Mouse (Mus musculus): ENCODE measurements at regions not wholly inside any gene's neighbourhood (a gene's known extent, or its start where the extent isn't known, plus 50 kb on each side); places are given as distances from the start of the nearest gene placed in this dataset.

GRCm38 (mm10) chr15:51136121-51136520 lies 2748.6 kb upstream of the Gm7489 start:
- no peaks in the 10 kb centered on the region for H3K9me3 ChIP-seq (replicated peaks; ENCODE audit: control insufficient read depth, insufficient read depth, low read length, poor library complexity, severe bottlenecking)
- TF ChIP-seq EP300 (IDR thresholded peaks at IDR 0.05; ENCODE audit: insufficient read depth, low read depth, low read length), result no peak
- TF ChIP-seq POLR2A (IDR thresholded peaks at IDR 0.05; ENCODE audit: insufficient read depth, low read length), result no peak
- TF ChIP-seq CTCF (IDR thresholded peaks at IDR 0.05; ENCODE audit: low read depth, low read length), result no peak
- H3K27ac ChIP-seq (ENCODE audit: insufficient read depth, low read length), result no peak overlapping the region
- no peaks in the 10 kb centered on the region for H3K4me1 ChIP-seq (ENCODE audit: control insufficient read depth, insufficient read depth, low read length)
- no peaks in the 10 kb centered on the region for H3K36me3 ChIP-seq (ENCODE audit: control insufficient read depth, insufficient read depth, low read length, poor library complexity, severe bottlenecking)
- no peaks in the 10 kb centered on the region for H3K27me3 ChIP-seq (ENCODE audit: control insufficient read depth, insufficient read depth, low read length, poor library complexity, severe bottlenecking)
- no peak overlapping the region for H3K4me3 ChIP-seq (ENCODE audit: low read depth, low read length)
- H3K9ac ChIP-seq (ENCODE audit: low read depth, poor library complexity, severe bottlenecking), result no peak overlapping the region

DNA sequence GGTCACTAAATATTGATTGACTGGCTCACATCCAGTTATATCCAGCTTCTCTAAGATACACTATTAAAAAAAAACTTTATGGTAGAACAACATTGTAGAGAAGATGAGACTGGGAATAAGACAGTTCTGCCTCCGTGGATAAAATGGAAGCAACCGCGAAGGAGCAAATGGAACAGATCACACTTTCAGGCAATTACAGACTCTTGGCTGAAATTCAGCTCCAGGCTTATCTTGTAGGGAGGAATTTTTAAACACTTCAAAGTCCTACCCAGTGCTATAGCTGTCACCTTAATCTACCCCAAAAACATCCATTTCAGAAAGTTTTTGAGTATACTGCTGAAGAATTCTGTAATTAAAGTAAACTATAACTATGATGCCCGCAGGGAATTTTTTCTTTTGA lies 2745.2 kb upstream of the Gm7489 start:
- Histone ChIP-seq H3K9me3 (replicated peaks; ENCODE audit: control insufficient read depth, insufficient read depth, low read length, poor library complexity, severe bottlenecking) (no peaks in the 10 kb centered on the region), H3K4me3 (ENCODE audit: low read depth, low read length) (no peak overlapping the region), H3K9ac (ENCODE audit: low read depth, poor library complexity, severe bottlenecking) (no peak overlapping the region), H3K4me1 (ENCODE audit: control insufficient read depth, insufficient read depth, low read length) (no peaks in the 10 kb centered on the region), H3K27me3 (ENCODE audit: control insufficient read depth, insufficient read depth, low read length, poor library complexity, severe bottlenecking) (no peaks in the 10 kb centered on the region), H3K27ac (ENCODE audit: insufficient read depth, low read length) (no peak overlapping the region), H3K36me3 (ENCODE audit: control insufficient read depth, insufficient read depth, low read length, poor library complexity, severe bottlenecking) (no peaks in the 10 kb centered on the region)
- TF ChIP-seq EP300 (IDR thresholded peaks at IDR 0.05; ENCODE audit: insufficient read depth, low read depth, low read length) (no peak), POLR2A (IDR thresholded peaks at IDR 0.05; ENCODE audit: insufficient read depth, low read length) (no peak), CTCF (IDR thresholded peaks at IDR 0.05; ENCODE audit: low read depth, low read length) (no peak)

GRCm38 (mm10) chr15:51173976-51174620 lies 2710.6 kb upstream of the Gm7489 start:
- H3K36me3 ChIP-seq (ENCODE audit: control insufficient read depth, insufficient read depth, low read length, poor library complexity, severe bottlenecking), result no peaks in the 10 kb centered on the region
- H3K9me3 ChIP-seq (replicated peaks; ENCODE audit: control insufficient read depth, insufficient read depth, low read length, poor library complexity, severe bottlenecking), result no peaks in the 10 kb centered on the region; the same call in 1 of the 2 replicates
- H3K27me3 ChIP-seq (ENCODE audit: control insufficient read depth, insufficient read depth, low read length, poor library complexity, severe bottlenecking), result no peaks in the 10 kb centered on the region
- no peak overlapping the region for H3K4me3 ChIP-seq (ENCODE audit: low read depth, low read length)
- no peak overlapping the region for H3K27ac ChIP-seq (ENCODE audit: insufficient read depth, low read length)
- TF ChIP-seq EP300 (IDR thresholded peaks at IDR 0.05; ENCODE audit: insufficient read depth, low read depth, low read length) (no peak), POLR2A (IDR thresholded peaks at IDR 0.05; ENCODE audit: insufficient read depth, low read length) (no peak), CTCF (IDR thresholded peaks at IDR 0.05; ENCODE audit: low read depth, low read length) (no peak)
- no peaks in the 10 kb centered on the region for H3K4me1 ChIP-seq (ENCODE audit: control insufficient read depth, insufficient read depth, low read length)
- H3K9ac ChIP-seq (ENCODE audit: low read depth, poor library complexity, severe bottlenecking), result no peak overlapping the region

GRCm38 (mm10) chr15:51176466-51176865 lies 2708.2 kb upstream of the Gm7489 start:
- no peak overlapping the region for H3K27ac ChIP-seq (ENCODE audit: insufficient read depth, low read length)

GRCm38 (mm10) chr15:51189134-51189533 lies 2695.6 kb upstream of the Gm7489 start:
- H3K9me3 ChIP-seq (replicated peaks; ENCODE audit: control insufficient read depth, insufficient read depth, low read length, poor library complexity, severe bottlenecking), result no peaks in the 10 kb centered on the region
- no peaks in the 10 kb centered on the region for H3K4me1 ChIP-seq (ENCODE audit: control insufficient read depth, insufficient read depth, low read length)
- H3K27ac ChIP-seq (ENCODE audit: insufficient read depth, low read length), result no peak overlapping the region
- H3K4me3 ChIP-seq (ENCODE audit: low read depth, low read length), result no peak overlapping the region
- TF ChIP-seq POLR2A (IDR thresholded peaks at IDR 0.05; ENCODE audit: insufficient read depth, low read length) (no peak), CTCF (IDR thresholded peaks at IDR 0.05; ENCODE audit: low read depth, low read length) (no peak), EP300 (IDR thresholded peaks at IDR 0.05; ENCODE audit: insufficient read depth, low read depth, low read length) (no peak)
- no peaks in the 10 kb centered on the region for H3K36me3 ChIP-seq (ENCODE audit: control insufficient read depth, insufficient read depth, low read length, poor library complexity, severe bottlenecking)
- H3K27me3 ChIP-seq (ENCODE audit: control insufficient read depth, insufficient read depth, low read length, poor library complexity, severe bottlenecking), result no peaks in the 10 kb centered on the region
- no peak overlapping the region for H3K9ac ChIP-seq (ENCODE audit: low read depth, poor library complexity, severe bottlenecking)

More at GRCm38 (mm10) chr15:51176466-51176865, 2708.2 kb upstream of the Gm7489 start:
- H3K4me1 ChIP-seq (ENCODE audit: control insufficient read depth, insufficient read depth, low read length), result no peaks in the 10 kb centered on the region
- no peak overlapping the region for H3K9ac ChIP-seq (ENCODE audit: low read depth, poor library complexity, severe bottlenecking)
- no peaks in the 10 kb centered on the region for H3K36me3 ChIP-seq (ENCODE audit: control insufficient read depth, insufficient read depth, low read length, poor library complexity, severe bottlenecking)
- TF ChIP-seq EP300 (IDR thresholded peaks at IDR 0.05; ENCODE audit: insufficient read depth, low read depth, low read length) (no peak), POLR2A (IDR thresholded peaks at IDR 0.05; ENCODE audit: insufficient read depth, low read length) (no peak), CTCF (IDR thresholded peaks at IDR 0.05; ENCODE audit: low read depth, low read length) (no peak)
- H3K4me3 ChIP-seq (ENCODE audit: low read depth, low read length), result no peak overlapping the region
- no peaks in the 10 kb centered on the region; the same call in 1 of the 2 replicates for H3K9me3 ChIP-seq (replicated peaks; ENCODE audit: control insufficient read depth, insufficient read depth, low read length, poor library complexity, severe bottlenecking)
- no peaks in the 10 kb centered on the region for H3K27me3 ChIP-seq (ENCODE audit: control insufficient read depth, insufficient read depth, low read length, poor library complexity, severe bottlenecking)

DNA sequence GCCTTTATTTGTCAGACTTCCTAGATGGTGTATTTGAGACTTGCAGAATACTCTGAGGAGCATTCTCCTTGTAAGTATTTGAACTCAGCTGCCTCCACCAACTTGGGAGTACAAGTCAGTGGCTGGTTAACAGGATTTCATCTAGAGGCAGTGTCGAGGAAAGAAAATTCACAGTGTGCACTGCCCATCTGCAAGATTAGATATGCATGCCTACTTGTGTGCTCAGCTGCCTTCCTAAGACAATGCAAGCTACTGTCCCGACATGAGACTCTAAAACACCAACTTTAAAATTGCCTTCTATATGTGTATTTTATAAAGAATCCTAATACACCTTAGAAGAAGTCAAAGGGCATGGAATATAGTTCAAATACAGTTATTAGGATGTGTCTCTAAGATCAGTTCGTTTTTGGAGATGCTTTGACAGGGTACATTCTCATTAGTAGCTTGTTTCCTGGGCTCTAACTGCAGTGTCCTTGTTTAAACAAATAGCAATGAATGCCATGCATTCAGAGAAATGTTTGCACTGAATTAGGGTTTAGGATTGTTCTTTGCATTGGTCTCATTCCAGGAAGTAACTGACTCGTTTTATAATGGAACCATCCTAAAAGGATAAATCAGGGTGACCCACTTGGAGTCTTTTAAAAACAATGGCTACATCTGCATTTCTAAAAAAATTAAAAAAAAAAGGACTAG lies 2687.1 kb upstream of the Gm7489 start:
- no peak overlapping the region for H3K27ac ChIP-seq (ENCODE audit: insufficient read depth, low read length)
- no peaks in the 10 kb centered on the region for H3K4me1 ChIP-seq (ENCODE audit: control insufficient read depth, insufficient read depth, low read length)
- no peak for TF ChIP-seq EP300 (IDR thresholded peaks at IDR 0.05; ENCODE audit: insufficient read depth, low read depth, low read length)
- no peak for TF ChIP-seq POLR2A (IDR thresholded peaks at IDR 0.05; ENCODE audit: insufficient read depth, low read length)
- no peak for TF ChIP-seq CTCF (IDR thresholded peaks at IDR 0.05; ENCODE audit: low read depth, low read length)
- H3K27me3 ChIP-seq (ENCODE audit: control insufficient read depth, insufficient read depth, low read length, poor library complexity, severe bottlenecking), result no peaks in the 10 kb centered on the region
- no peak overlapping the region for H3K4me3 ChIP-seq (ENCODE audit: low read depth, low read length)
- H3K9me3 ChIP-seq (replicated peaks; ENCODE audit: control insufficient read depth, insufficient read depth, low read length, poor library complexity, severe bottlenecking), result no peaks in the 10 kb centered on the region
- no peaks in the 10 kb centered on the region for H3K36me3 ChIP-seq (ENCODE audit: control insufficient read depth, insufficient read depth, low read length, poor library complexity, severe bottlenecking)
- H3K9ac ChIP-seq (ENCODE audit: low read depth, poor library complexity, severe bottlenecking), result no peak overlapping the region

Data from ES-Bruce4 (cell line).